Mouse (Mus musculus) fat pad, adult 2 months (tissue): ENCODE measurements around the gene Lrriq3.

Experiments used
- DNase-seq: peaks from one replicate; pipeline ENCODE4 v3.0.0-alpha.2; 2011; ENCODE audit warnings: low read depth, low spot score; ENCODE audit errors: extremely low read depth

Gene Lrriq3

DNA sequence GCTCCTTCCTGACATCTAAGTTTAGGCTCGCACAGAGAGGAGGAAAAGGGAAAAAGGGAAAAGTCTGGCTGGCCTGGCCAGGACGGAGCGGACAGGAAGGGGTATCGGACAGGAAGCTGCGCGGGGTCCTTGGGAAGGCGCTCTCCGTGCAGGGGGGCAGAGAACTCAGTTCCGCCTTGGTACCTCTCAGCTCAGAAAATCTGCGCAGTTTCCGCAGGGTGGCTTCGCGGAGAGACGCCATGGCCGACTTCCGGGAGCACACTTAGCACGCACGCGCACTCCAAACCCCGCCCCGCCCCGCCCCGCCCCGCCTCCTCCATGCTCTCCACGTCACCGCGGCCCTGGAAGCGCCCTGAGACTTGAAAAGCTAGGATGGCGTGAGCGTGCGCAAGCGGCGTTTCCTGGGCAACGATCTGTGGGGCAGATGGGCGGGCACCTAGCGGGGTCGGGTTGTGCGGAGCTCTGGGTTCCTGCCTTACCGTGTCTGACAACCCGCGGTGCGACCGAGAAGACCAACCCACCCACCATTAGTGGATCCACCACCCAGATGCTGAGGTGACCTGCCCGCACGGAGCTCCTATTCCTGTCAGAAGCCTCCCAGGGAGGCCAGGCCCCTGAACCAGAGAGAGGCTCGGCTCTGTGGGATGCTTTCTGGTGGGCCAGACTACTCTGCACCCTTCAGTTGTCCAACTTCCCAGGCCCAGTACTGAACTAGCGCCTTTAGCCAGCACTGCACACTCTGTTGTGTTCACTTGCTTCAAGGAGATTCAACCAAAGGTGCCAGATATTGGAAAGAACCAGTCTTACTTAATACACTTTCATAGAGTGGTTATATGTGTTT lies at the start of gene Lrriq3, which contains the start of gene Fpgt:
Lrriq3 (plus strand) TSS at position 319 of the 841 bp plus-strand sequence.
Fpgt (minus strand) TSS at position 288 of the 841 bp plus-strand sequence.
- DNase-seq = peak; percentile 23

DNA sequence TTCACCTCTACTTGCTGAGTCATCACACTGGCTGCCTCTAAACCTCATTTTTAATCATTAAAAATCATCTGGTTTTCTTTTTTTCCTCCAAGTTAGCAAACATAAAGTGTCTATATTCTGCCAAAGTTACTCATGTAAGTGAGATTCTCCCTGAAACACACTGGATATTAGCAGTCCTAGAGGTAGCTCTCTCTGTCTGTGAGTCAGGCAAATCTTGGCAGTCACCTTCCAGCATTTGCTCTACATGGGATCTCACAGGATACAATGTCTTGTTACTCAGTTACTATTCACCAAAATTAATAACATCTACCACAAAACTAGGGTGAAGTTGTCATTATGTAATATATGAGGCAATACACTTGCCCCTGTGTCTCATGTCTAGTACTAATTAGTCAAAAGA lies 41.2 kb upstream of the Lrriq3 start:
- no peak for DNase-seq

DNA sequence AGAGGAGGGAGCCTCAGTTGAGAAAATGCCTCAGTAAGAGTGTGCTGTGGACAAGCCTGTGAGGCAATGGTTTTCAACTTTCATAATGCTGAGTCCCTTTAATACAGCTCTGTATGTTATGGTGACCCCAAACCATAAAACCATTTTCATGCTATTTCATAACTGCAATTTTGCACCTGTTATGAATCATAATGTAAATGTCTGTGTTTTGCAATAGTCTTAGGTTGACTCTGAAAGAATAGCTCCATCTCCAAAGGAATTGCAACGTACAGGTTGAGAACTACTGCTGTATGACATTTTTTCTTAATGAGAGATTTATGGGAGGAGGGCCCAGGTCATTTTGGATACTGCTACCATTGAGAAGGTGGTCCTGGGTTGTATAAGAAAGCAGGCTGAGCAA lies 40.0 kb upstream of the Lrriq3 start:
- no peak for DNase-seq

DNA sequence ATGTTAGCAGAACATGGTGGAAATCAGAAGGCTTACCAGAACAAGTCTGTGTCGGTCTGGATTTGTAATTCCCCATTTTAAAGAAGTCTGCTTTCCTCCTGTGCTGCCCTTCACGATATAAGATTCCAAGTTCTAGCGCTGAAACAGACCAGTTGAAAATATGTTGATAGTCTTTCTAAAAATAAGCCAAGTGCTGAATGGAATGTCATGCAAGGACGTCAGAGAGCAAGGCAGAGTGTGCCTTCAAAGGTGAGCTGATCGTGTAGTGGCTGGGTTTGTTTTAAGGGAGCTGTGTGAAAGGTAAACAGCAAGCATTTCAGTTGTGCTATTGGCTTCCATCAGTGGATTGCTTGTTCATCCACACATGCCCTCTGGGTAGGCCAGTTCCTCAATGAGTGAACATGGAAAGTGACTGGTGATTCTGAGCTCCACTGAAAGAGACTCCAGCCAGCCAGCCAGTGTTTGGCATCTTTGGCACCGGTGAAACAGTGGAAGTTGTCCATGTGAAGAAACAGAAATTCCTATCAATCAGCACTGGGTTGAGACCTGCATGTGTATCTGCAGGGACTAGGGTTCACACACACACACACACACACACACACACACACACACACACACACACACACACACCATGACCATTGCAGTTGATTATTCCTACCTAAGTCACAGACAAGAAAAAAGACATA lies 37.9 kb upstream of the Lrriq3 start, which contains the start of gene Tnni3k:
Tnni3k (minus strand) TSS at position 177 of the 686 bp plus-strand sequence.
- DNase-seq = no peak

DNA sequence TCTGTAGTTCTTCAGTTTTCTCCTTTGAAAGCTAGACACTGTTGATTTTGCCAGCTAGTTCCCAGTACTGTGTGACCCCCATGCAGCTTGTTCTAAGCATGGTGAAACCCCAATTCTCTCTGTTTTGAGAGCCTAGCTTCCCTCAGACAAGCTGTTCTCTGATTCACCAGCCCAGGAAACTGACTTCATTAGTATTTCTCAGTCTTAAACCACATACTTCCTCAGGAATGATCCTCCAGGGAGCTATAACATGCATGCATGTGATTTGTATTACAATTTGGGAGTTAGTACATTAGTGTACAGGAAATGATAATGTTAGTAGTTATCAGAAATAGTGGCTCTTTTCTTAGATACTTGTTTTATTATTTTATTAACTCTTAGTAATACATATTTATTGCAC lies 36.6 kb upstream of the Lrriq3 start:
- no peak for DNase-seq

DNA sequence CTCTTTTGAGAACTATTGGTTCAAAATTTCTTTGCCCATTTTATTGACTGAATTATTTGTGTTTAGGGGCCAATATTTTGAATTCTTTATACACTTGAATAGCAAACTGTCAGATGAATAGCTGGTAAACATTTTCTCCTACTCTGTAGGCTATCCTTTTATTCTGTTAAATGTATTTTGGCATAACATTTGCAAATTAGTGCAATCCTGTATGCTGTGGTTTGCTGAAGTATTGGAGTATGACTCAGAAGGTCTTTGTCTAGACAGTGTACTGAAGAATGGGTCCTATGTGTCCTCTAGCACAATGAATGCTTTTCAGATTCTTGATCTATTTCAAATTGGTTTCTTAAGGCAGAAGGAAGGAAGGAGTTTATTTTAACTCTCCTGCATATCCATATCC lies 35.7 kb upstream of the Lrriq3 start:
- DNase-seq = no peak

DNA sequence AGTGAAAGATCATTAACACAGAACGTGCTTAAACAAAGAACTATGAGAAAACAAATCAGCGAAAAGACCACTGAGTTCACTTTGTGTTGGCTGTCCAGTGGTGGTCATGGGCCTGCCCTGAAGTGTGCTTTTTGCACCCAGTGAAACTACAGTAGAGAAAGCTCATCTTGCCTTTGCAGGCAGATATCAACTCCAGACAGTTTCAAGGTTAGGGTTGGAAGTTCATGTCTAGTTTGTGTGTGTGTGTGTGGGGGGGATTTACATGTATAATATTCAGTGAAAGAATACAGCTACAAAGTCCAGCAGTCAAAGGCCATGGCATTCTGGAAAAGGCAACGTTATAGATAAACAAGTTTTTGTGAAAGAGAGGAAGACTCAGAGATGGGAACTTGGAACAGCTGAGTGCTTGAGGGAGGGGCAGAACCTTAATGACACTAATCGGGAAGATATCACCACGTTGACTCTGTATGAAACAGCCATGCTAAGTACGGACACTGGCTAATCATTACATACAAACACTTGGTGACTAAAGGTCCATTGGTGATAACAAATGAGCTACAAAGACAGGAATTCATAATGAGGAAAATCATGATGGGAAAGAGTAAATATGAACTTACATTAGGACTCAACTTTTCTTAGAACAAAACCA lies 34.3 kb upstream of the Lrriq3 start:
- no peak for DNase-seq

DNA sequence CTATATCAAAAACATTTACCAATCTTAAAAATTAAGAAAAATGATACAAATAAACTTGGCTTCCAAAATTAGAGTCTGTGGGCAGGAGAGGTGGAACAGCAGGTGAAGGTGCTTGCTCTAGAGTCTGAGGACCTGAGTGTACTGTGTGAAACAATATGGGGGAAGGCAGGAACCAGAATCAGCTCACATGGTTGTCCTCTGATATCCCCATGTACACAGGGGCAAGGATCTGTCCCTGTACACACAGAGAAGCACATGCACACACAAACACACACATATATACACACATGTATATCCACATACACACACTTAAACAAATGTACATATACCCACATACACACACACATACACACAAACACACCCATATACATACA lies 33.8 kb upstream of the Lrriq3 start:
- DNase-seq = no peak

DNA sequence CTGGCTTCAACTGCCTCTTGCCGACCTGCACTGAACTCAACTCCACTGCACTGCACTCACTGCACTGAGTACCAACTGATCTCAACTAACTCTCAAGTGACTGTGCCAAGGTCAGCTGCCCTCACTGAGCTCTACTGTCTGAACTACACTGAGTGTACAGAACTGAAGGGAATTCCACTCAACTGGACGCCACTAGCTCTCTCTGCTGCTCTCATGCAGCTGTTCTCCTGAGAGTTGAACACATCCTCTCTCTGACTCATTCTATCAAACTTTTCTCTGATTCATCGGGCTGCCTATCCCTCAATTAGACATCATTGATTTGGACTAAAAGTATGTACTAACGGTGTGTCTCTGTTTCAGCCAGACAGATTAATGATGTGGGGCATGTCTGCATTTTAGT lies 15.3 kb upstream of the Lrriq3 start:
- DNase-seq = no peak

DNA sequence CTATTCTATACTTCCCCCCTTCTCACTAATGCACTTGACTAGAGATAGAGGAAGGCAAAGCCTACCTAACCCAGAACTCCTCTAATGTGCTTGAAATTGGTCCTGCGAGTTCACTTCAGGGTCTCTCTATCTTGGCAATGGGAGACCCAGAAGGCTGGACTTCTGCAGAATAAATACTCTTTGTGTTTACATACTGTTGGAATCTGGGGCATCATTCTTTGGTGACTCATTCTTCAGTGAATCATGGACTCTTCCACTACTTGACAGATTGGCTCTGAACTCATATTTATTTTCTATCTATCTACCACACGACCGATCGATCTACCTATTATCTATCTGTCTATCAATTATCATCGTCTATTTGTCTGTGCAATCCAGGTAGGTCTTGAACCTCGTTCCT lies 1.2 kb upstream of the Lrriq3 start:
- no peak for DNase-seq

DNA sequence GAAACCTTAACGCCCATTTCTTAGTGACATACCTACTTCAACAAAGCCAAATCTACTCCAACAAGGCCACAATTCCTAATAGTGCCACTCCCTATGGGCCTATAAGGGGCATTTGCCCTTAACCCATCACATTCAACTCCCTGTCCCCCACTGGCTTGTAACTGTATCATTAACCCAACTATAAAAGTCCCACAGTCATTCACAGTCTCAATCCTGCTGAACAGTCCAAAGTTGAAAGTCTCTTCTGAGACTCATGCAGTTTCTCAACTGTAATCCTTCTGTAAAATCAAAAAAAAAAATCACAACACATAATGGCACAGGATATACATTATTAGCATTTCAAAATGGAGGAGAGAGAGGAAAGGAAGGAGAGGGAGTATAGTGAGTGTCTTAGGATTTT lies 6.0 kb downstream of the Lrriq3 start:
- DNase-seq = no peak

DNA sequence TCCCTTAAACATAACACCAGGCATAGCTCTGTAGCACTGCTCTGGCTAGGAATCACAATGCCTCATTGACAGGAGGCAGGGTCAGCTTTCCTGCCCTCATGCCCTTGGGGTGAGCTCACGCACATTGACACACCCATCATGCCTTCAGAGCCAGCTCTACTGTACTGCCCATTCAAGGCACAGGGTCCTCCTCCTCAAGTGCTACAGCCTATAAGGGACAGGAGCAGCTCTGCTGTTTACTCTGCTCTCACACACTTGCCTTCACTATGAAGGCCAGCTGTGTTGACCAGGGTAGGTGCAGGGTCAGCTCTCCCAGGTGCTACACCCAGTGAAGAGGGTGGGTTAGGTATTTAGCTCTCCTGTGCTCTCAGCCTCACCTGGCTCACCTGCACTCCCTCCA lies 12.7 kb downstream of the Lrriq3 start:
- DNase-seq = no peak

DNA sequence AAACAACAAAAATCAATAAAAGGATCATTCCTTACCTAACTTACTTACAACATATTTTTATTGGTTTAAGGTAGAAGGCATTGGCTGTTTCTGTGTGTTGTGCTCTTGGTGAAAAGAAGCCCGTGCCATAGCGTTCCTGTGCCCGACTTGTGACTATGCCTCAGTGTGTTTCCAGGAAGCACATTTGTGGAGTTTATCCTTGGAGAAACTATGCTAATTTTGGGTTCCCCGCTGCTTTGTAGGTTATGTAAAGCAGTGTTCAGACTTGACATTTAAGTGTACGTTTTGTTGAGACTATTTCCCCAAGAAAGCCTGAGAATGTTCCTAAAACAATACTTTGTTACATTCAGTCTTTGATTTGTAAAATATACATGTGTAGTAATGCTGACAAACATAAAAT lies 44.5 kb downstream of the Lrriq3 start:
- DNase-seq = no peak

DNA sequence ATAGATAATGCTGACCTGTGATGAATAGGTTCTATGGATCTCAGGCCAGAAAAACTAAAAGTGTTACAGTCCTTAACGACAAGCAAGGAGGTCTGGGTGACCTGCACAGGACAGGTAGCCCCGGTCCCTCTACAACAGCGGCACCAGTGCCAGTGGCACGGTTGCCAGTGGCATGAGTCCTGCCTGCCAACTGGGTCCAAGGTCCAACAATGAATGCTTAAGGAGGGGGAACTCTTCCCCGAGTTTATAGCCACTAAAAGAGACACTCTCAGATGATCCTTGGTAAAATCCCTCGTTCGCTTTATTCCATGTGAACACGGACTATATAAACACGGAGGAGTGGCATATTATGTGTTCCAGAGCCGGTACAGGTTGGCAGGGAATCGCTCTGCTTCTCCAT lies 47.8 kb downstream of the Lrriq3 start:
- no peak for DNase-seq

DNA sequence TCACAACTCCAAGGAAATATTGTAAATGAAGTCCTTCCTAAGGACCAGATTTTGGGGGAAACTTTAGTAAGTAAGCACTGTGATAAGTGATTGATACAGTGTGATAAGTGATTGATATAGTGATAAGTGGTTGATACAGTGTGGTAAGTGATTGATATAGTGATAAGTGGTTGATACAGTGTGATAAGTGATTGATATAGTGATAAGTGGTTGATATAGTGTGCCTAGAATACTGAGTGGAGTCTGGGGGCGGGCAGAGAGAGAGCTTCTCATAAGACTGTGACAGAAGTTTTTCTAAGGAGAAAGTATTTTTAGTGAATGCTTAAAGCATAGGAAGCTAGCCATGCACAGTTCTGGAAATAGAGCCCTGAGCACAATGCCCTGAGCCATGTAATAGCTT lies 51.1 kb downstream of the Lrriq3 start:
- no peak for DNase-seq

DNA sequence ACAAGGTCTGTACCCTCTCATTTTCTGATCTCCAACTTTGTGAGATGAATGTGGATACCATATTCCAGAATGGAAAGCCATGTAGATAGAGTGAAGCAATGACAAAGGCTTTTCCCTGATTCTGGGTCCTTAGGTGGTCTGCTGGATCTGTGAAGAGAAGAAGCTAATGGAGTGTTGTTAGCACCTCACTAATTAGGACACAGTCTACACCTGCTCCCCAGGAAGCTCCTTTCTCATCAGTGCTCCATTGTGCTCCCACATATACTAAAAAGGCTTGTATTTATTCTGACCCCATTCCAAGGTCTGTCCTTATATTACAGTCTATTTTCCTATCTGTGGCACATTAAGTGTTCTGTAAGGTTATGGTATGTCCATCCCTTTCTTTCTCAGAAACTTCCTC lies 68.6 kb downstream of the Lrriq3 start:
- DNase-seq = no peak

DNA sequence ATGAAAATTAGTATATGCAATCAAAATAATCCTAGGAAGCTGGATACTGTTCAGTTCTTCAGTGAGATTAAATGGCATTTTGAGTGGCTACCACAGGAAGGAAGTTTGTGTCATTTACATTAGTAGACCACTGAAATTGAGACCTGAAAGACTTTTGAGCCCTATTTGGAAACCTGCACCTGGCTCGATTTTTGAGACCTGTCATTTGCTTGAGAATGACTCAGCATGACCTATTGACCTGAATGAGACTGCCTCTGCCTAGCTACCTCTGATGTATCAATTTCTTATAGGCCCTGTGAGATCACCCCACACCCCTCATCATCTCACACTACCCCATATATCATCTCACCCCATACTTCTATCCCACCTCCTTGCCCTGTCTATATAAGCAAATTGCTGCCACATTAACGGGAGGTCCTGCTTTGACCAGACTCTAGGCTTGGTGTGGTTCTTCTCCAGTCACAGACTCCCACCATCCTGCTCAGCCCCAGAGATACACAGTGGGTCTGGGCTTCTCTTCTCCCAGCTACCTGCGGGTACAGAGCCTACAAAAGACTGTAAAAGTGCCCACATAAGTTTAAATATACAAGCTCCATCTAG lies 87.2 kb downstream of the Lrriq3 start:
- DNase-seq = no peak

DNA sequence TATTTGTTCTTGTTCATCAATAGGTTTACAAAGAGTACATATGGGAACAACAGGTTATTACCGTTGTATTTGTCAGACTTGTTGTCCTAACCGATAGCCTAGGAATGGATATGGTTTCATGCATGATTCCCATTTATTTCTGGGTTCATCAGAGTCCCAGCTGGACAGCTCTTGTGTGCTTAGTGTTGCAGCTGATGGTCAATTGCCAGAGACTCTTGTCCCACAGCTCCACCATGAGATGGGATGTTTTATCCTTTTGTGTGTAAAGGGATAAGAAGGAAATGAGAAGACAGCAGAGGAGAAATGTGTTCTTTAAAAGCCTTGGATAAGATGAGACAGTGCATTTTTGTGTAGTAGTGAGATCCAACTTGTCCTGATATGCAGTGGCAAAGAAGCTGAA lies 93.2 kb downstream of the Lrriq3 start:
- no peak for DNase-seq

DNA sequence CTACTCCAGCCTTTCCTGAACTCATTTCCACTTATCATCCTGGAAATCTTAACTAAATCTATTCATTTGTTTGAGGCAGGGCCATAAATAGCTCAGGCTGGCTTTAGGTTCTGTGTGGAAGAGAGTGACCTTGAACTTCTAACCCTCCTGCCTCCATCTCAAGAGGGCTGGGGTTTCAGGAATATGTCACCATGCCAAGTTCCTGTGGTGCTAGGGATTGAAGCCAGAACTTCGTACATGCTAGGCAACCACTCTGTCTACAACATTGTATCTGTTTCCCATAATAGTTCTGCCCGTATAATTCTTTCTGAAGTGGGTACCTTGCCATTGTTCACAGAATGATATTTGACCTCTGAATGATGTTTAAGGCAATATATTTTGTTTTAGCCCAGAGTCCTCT lies 95.6 kb downstream of the Lrriq3 start:
- DNase-seq = no peak

DNA sequence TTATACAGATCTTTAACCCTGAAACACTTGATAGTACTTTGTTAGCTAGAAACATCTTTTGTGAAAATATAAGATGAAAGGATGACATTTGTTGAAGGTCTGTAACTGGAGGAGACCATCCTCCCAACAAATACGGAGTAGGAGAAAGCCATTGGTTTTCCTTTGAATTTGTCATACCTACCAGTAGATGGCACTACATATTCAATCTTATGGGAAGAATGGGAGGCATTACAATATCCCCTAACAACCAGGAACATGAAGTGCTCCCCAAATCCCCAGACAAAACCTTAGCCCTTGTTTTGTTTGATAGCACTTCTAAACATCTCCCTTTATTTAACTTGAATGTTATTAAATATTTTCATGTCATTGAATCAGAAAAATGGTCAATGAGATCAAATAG lies 141.7 kb downstream of the Lrriq3 start:
- no peak for DNase-seq

DNA sequence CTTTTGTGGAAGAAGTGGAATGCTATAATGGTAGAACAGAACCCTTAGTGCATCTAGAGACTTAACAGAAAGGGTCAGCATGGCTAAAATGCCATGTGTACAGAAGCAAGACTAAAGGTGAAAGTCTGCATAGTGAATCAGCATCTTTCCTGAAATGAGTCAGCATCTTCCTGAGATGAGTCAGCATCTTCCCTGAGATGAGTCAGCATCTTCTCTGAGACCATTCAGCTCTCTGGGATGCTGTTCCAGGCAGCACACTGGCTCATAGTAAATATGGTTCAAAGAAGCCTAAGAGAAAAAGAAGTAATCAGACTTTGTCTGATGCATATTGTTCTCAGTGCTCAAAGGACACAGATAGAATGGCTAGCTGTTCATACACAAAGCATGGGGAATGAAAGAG lies 142.3 kb downstream of the Lrriq3 start:
- DNase-seq = no peak
